Mouse (Mus musculus) embryonic facial prominence, embryonic 15.5 days (tissue): ENCODE results near the gene Rpap1. TPM values are rescaled to one million over a fixed set of nuclear protein-coding genes. Genes with fewer than 3 reads are reported as not detected.

Experiments
- ATAC-seq: fragments of 200-750 bp; cut with Nextera tagmentation; 2 replicates; pipeline ENCODE4 v1.8.0; 2017; ENCODE audit warnings: low read depth, moderate TSS enrichment; ENCODE audit not compliant: insufficient number of reproducible peaks, low FRiP score, low TSS enrichment
- H3K27ac ChIP-seq: fragments of 300-500 bp; sonication (generic); replicated peaks from 2 replicates; pipeline ENCODE4 v1.5.1; 2015; ENCODE audit warnings: mild to moderate bottlenecking, inconsistent platforms
- H3K27me3 ChIP-seq: fragments of 300-500 bp; sonication (generic); 2 replicates; pipeline ENCODE4 v1.6.1; 2015; ENCODE audit warnings: inconsistent platforms
- H3K36me3 ChIP-seq: fragments of 300-500 bp; sonication (generic); 2 replicates; pipeline ENCODE4 v1.6.1; 2015; ENCODE audit warnings: mild to moderate bottlenecking, inconsistent platforms
- H3K4me1 ChIP-seq: fragments of 300-500 bp; sonication (generic); 2 replicates; pipeline ENCODE4 v1.6.1; 2015; ENCODE audit warnings: inconsistent platforms
- H3K4me2 ChIP-seq: fragments of 300-500 bp; sonication (generic); replicated peaks from 2 replicates; pipeline ENCODE4 v1.6.1; 2015; ENCODE audit warnings: mild to moderate bottlenecking, inconsistent platforms
- H3K4me3 ChIP-seq: fragments of 300-500 bp; sonication (generic); replicated peaks from 2 replicates; pipeline ENCODE4 v1.5.1; 2015; ENCODE audit warnings: mild to moderate bottlenecking, inconsistent platforms
- H3K9ac ChIP-seq: fragments of 300-500 bp; sonication (generic); 2 replicates; pipeline ENCODE4 v1.6.1; 2015; ENCODE audit warnings: inconsistent platforms
- H3K9me3 ChIP-seq: fragments of 300-500 bp; sonication (generic); replicated peaks from 2 replicates; pipeline ENCODE4 v1.6.1; 2016; ENCODE audit warnings: inconsistent platforms
- WGBS: fragments of 180-500 bp; shearing (Covaris S2); methylation state at CpG from one replicate; pipeline ENCODE4 v1.1.7; 2015; 5-methylcytosine and 5-hydroxymethylcytosine counted together
- polyA plus RNA-seq: library from polyadenylated mRNA; unstranded; fragments of >200 nt; fragmentation: Nextera tagmentation; extraction: Ambion mirVana; gene quantifications from 2 replicates; pipeline ENCODE4 v1.2.1, GENCODE M21; 2015

Rpap1 gene
- 24.5 and 25.8 TPM in 2 replicates for polyA plus RNA-seq

DNA sequence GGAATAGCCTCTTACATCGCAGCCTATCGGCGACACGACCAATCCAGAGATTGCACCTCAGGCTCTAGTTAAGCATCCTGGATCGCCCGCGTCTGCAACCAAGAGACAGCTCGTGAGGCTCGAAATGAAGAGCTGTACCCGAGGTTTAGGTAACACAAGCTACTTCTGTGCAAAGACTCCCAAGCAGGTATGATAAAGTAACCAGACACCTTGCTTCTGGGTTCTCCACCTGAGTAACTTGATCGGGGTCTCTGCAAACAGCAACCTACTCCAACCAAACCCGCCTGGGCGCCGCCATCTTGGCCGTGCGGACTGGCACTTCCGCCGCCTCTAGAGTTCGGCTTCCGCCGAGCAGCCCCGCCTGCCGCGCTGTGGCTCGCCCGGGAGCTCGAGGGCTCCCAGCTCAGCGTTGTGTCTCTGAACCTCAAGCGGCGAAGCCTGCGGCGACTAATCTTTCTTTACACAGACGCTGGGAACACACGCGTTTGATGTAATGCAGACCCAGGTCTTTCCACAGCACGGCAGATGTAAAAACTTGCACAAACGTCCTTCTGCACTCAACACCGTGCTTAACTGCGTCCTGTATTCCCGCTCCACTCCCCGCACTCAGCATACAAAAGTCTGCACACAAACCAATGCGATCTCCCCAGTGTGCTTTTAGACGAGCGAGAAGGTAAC lies at the start of gene Rpap1:
Gene Rpap1, minus strand, starts transcription at position 332 of the 678 bp plus-strand sequence.
- H3K4me3 ChIP-seq = peak within 1 kb of the TSS; percentile 68
- peak within 1 kb of the TSS; percentile 57 for H3K9ac ChIP-seq
- peak within 1 kb of the TSS; percentile 79 for H3K27ac ChIP-seq
- no peaks in the 10 kb centered on the region for H3K9me3 ChIP-seq
- peaks cover 16% of the 10 kb centered on the region for H3K36me3 ChIP-seq
- no peaks in the 10 kb centered on the region for H3K27me3 ChIP-seq
- WGBS = under 1% methylated on average over 44 of the region's 44 CpGs
- ATAC-seq = peak; percentile 92
- peaks cover 6% of the 10 kb centered on the region; the same call in 1 of the 2 replicates for H3K4me1 ChIP-seq
- peak within 1 kb of the TSS; percentile 64 for H3K4me2 ChIP-seq

DNA sequence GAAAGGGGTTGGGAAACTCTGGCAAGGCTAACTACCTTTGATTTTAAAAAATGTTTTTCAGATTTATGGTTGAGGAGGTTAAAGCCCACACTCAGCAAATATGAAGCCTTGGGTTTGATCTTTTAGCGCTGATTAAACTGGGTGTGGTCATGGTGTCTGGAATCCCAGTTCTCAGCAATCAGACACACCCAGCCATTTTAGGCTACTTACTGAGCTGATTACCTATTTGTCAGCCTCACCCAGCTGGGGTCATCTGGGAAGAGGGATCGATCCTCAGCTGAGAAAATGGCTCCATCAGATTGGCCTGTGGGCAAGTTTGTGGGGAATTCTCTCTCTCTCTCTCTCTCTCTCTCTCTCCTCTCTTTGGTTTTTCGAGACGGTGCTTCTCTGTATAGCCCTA lies 46.9 kb upstream of the Rpap1 start:
- no peak overlapping the region for H3K9ac ChIP-seq
- H3K4me3 ChIP-seq = no peak overlapping the region
- 77% methylated on average over 4 of the region's 4 CpGs for WGBS
- H3K9me3 ChIP-seq = no peaks in the 10 kb centered on the region
- H3K4me2 ChIP-seq = no peak overlapping the region
- H3K27ac ChIP-seq = no peak overlapping the region
- H3K27me3 ChIP-seq = no peaks in the 10 kb centered on the region
- H3K4me1 ChIP-seq = no peaks in the 10 kb centered on the region
- ATAC-seq = no peak
- no peaks in the 10 kb centered on the region for H3K36me3 ChIP-seq

- no peaks in the 10 kb centered on the region for H3K36me3 ChIP-seq
- H3K9me3 ChIP-seq = no peaks in the 10 kb centered on the region
- no peak for ATAC-seq
- H3K9ac ChIP-seq = no peak overlapping the region
- no peaks in the 10 kb centered on the region for H3K27me3 ChIP-seq
- H3K4me1 ChIP-seq = no peaks in the 10 kb centered on the region
- no peak overlapping the region for H3K27ac ChIP-seq
- no peak overlapping the region for H3K4me3 ChIP-seq
- 83% methylated on average over 2 of the region's 2 CpGs for WGBS
- no peak overlapping the region for H3K4me2 ChIP-seq
Measured at GRCm38 (mm10) chr2:119830579-119830978, 43.2 kb upstream of the Rpap1 start.

DNA sequence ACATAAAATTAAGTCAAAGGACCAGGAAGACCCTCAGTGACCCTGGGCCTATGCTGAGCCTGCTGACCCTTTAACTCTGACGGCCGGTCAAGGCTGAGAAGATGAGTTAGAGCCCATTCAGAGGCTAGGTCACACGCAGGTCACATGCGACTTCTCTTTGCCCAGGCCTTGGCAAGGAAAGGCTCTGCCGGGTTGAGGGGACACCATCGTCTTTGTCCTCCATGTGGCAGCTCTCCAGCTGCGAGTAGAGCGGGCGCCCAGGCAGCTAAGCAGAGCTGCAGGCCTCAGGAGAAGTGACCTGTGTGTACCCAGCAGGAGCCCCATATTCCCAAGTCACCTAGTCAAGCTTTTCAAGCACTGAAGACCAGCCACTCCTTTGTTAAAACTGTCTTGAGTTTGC lies 33.8 kb upstream of the Rpap1 start:
- H3K36me3 ChIP-seq = peaks cover 12% of the 10 kb centered on the region
- no peaks in the 10 kb centered on the region for H3K4me1 ChIP-seq
- H3K27ac ChIP-seq = no peak overlapping the region
- 84% methylated on average over 9 of the region's 9 CpGs for WGBS
- H3K27me3 ChIP-seq = no peaks in the 10 kb centered on the region
- no peaks in the 10 kb centered on the region for H3K9me3 ChIP-seq
- no peak overlapping the region for H3K4me3 ChIP-seq
- H3K9ac ChIP-seq = no peak overlapping the region; the same call in 1 of the 2 replicates
- H3K4me2 ChIP-seq = no peak overlapping the region
- no peak for ATAC-seq

DNA sequence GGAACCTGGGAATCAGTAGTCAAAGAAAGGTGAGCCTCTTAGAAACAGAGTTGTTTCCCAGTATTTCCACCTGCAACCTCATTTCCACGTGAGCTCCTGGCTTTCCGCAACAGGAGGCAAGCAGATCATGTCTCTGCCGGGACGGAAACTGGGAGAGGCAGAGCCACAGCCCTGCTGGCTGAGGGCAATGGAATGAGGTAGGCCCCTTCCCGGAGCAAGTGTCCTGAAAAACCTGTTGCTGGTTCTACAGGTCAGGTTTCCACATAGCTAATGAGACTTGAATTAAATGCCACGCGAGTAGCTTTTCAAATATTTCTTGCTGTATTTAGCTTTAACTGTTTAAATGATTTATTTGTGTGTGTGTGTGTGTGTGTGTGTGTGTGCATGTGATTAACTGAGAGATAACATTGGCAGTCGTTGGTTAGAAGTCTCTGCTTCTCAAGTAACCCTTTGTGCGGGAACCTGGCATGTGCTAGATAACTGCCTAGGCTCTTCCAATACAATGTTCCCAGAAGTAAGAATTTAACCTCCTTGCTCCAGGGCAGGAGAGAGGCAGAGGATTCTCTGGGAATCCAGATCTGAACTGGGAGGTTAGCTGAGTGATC lies 31.4 kb upstream of the Rpap1 start:
- H3K9me3 ChIP-seq = no peaks in the 10 kb centered on the region
- no peak overlapping the region for H3K4me3 ChIP-seq
- H3K36me3 ChIP-seq = peaks cover 13% of the 10 kb centered on the region
- H3K4me1 ChIP-seq = peaks cover 8% of the 10 kb centered on the region; the same call in 1 of the 2 replicates
- WGBS = 30% methylated on average over 9 of the region's 9 CpGs
- H3K27me3 ChIP-seq = no peaks in the 10 kb centered on the region
- no peak overlapping the region for H3K9ac ChIP-seq
- H3K4me2 ChIP-seq = no peak overlapping the region
- ATAC-seq = no peak
- peak overlapping the region; percentile 55; the same call in 1 of the 2 replicates for H3K27ac ChIP-seq

DNA sequence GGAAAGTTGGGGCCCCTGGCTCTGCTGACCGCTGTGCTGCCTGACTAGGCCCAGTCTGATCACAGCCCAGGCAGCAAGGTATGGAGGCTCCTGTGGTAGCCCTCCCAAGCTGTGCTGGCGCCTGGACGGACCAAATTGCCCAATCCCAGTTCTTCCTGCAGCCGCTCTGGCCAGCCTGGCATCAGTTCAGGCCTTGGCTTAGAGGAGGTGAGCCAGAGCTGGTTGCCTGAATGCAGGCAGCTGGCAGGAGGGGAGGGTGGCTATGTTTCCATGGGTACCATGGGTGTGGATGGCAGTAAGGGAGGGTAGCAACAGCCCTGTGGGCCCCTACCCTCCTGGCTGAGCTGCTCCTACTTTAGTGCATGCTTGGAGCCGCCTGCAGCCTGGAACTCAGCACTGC lies 29.7 kb upstream of the Rpap1 start:
- Histone ChIP-seq H3K4me3 (no peak overlapping the region), H3K9me3 (no peaks in the 10 kb centered on the region), H3K4me2 (no peak overlapping the region), H3K27me3 (no peaks in the 10 kb centered on the region), H3K36me3 (peaks cover 26% of the 10 kb centered on the region), H3K4me1 (peaks cover 8% of the 10 kb centered on the region; the same call in 1 of the 2 replicates), H3K27ac (0 out of 2 replicates have a peak overlapping the region, but pooled peaks have one; percentile 11), H3K9ac (no peak overlapping the region)
- 80% methylated on average over 5 of the region's 5 CpGs for WGBS
- ATAC-seq = no peak

- 91% methylated on average over 13 of the region's 13 CpGs for WGBS
- H3K36me3 ChIP-seq = peaks cover 30% of the 10 kb centered on the region
Measured at GRCm38 (mm10) chr2:119816611-119817010, 29.3 kb upstream of the Rpap1 start.

DNA sequence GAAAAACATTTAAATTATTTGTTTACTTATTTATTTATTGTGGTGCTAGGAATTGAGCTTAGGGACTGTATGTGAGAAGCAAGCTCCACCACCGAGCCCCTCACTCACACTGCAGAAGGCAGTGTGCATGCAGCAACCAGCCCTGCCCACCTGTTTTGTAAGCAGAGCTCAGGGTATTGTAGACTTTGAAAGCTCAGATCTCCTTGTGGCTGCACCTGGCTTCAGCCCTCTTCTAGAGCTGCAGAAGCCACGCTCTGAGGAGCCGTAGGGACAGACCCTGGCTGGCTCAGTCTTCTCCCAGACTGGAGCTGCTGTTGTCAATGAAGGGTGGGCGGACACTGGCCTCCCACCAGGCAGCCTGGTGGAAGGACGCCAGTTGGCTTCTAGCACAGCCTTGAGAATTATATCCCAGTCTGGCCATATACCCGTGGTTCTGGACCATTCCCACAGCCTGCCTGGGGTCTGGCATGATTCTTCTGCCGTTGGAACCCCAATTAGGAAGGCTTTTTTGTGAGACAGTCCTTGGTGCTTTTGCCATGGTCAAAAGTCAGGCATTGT lies 27.1 kb upstream of the Rpap1 start:
- Histone ChIP-seq H3K9me3 (no peaks in the 10 kb centered on the region), H3K4me3 (no peak overlapping the region), H3K9ac (no peak overlapping the region), H3K36me3 (peaks cover 51% of the 10 kb centered on the region), H3K4me2 (no peak overlapping the region), H3K4me1 (peaks cover 8% of the 10 kb centered on the region; the same call in 1 of the 2 replicates), H3K27ac (peak overlapping the region; percentile 48; the same call in 1 of the 2 replicates), H3K27me3 (no peaks in the 10 kb centered on the region)
- 61% methylated on average over 7 of the region's 7 CpGs for WGBS
- peak; percentile 26; the same call in 1 of the 2 replicates for ATAC-seq

More at GRCm38 (mm10) chr2:119816611-119817010, 29.3 kb upstream of the Rpap1 start:
- H3K27me3 ChIP-seq = no peaks in the 10 kb centered on the region
- H3K4me1 ChIP-seq = peaks cover 8% of the 10 kb centered on the region; the same call in 1 of the 2 replicates
- ATAC-seq = no peak
- no peak overlapping the region for H3K4me3 ChIP-seq
- no peak overlapping the region for H3K27ac ChIP-seq
- no peak overlapping the region for H3K4me2 ChIP-seq
- no peak overlapping the region for H3K9ac ChIP-seq
- no peaks in the 10 kb centered on the region for H3K9me3 ChIP-seq

DNA sequence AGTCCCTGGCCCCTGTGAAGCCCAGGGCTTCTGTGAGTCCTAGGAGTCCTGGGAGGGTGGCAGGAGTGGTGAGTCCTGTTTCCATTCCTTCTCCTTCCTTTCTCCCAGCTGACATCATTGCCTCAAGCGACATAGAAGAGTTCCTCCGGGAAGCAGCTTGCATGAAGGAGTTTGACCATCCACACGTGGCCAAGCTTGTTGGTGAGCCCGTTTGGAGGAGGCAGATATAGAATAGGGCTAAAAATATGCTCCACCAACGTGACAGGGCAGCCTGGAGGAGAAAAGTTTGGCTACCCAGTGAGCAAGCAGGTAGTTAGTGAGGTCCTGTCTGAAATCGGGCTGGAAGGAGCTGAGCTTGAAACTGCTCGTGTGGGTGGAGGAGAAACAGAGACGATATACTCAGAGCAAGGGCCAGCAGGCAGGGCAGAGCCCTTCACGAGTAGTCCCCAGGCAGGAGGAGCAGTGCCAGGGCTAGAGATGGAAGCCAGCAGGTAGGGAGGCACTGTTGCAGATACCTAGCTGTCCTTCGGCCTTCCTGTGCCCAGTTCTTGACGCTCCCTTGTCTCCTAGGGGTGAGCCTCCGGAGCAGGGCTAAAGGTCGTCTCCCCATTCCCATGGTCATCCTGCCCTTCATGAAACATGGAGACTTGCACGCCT lies 24.3 kb upstream of the Rpap1 start:
- WGBS = 80% methylated on average over 14 of the region's 14 CpGs
- no peaks in the 10 kb centered on the region for H3K27me3 ChIP-seq
- H3K27ac ChIP-seq = no peak overlapping the region
- no peak overlapping the region for H3K4me2 ChIP-seq
- H3K9me3 ChIP-seq = no peaks in the 10 kb centered on the region
- H3K4me3 ChIP-seq = no peak overlapping the region
- H3K9ac ChIP-seq = no peak overlapping the region
- no peak for ATAC-seq
- peaks cover 8% of the 10 kb centered on the region; the same call in 1 of the 2 replicates for H3K4me1 ChIP-seq
- H3K36me3 ChIP-seq = peaks cover 61% of the 10 kb centered on the region

GRCm38 (mm10) chr2:119810890-119811289 lies 23.6 kb upstream of the Rpap1 start:
- H3K9ac ChIP-seq = no peak overlapping the region
- H3K4me3 ChIP-seq = no peak overlapping the region
- H3K36me3 ChIP-seq = peaks cover 60% of the 10 kb centered on the region
- no peaks in the 10 kb centered on the region for H3K27me3 ChIP-seq
- ATAC-seq = no peak
- WGBS = 79% methylated on average over 12 of the region's 12 CpGs
- H3K4me1 ChIP-seq = peaks cover 8% of the 10 kb centered on the region; the same call in 1 of the 2 replicates
- H3K9me3 ChIP-seq = no peaks in the 10 kb centered on the region
- H3K27ac ChIP-seq = no peak overlapping the region
- no peak overlapping the region for H3K4me2 ChIP-seq

DNA sequence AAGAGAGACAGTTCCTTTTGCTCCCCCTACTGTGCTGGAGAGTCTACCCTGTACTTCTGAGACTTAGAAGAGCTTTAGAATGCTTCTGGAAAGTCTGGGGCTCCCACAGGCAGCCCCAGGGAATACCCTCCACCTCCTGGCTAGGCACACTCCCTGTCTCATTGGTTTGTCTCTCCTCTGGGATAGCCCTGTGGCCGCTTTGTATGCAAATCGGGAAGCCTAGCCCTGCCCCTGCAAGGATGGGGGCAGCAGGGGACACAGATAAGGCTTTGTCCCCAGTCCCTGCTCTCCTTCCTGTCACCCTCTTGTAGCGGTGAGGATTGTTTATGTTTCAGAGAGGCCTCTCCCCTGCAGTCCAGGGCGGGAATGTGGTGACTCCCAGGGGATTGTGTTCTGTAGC lies 21.5 kb upstream of the Rpap1 start:
- Histone ChIP-seq H3K27me3 (no peaks in the 10 kb centered on the region), H3K9ac (no peak overlapping the region), H3K4me1 (peaks cover 14% of the 10 kb centered on the region; the same call in 1 of the 2 replicates), H3K4me2 (no peak overlapping the region), H3K27ac (no peak overlapping the region), H3K36me3 (peaks cover 74% of the 10 kb centered on the region), H3K4me3 (no peak overlapping the region), H3K9me3 (no peaks in the 10 kb centered on the region)
- WGBS = 49% methylated on average over 4 of the region's 4 CpGs
- ATAC-seq = no peak
